Mouse (Mus musculus) liver, embryonic 14.5 days (tissue): ENCODE measurements at regions not wholly inside any gene's neighbourhood (a gene's known extent, or its start where the extent isn't known, plus 50 kb on each side); places are given as distances from the start of the nearest gene placed in this dataset.

Source experiments
- ATAC-seq: fragments of 200-750 bp; cut with Nextera tagmentation; 2 replicates; pipeline ENCODE4 v1.8.0; 2017; ENCODE audit warnings: moderate number of reproducible peaks, mild to moderate bottlenecking, moderate library complexity; ENCODE audit not compliant: insufficient read depth
- DNase-seq, 3 experiments: peaks; one replicate each; pipeline ENCODE4 v3.0.0-alpha.2; 2012 to 2013; ENCODE audit warnings: low read depth in 3 of 3, low spot score in 3 of 3
- H3K27ac ChIP-seq: fragments of 300-500 bp; sonication (generic); 2 replicates; pipeline ENCODE4 v1.5.1; 2014; ENCODE audit warnings: moderate library complexity, mild to moderate bottlenecking, control low read depth, inconsistent platforms
- H3K27me3 ChIP-seq: fragments of 300-500 bp; sonication (generic); 2 replicates; pipeline ENCODE4 v1.6.1; 2014; ENCODE audit warnings: mild to moderate bottlenecking, low read length, moderate library complexity; ENCODE audit not compliant: control insufficient read depth, insufficient read depth
- H3K36me3 ChIP-seq: fragments of 300-500 bp; sonication (generic); replicated peaks from 2 replicates; pipeline ENCODE4 v1.6.1; 2014; ENCODE audit warnings: low read depth; ENCODE audit not compliant: control insufficient read depth, insufficient read depth
- H3K4me1 ChIP-seq, 2 experiments: fragments of 200-500 bp in 1 of 2; fragments of 300-500 bp in 1 of 2; sonication (generic) in 1 of 2; replicated peaks; 2 replicates each; pipeline ENCODE4 v1.6.1; 2012 to 2014; ENCODE audit warnings: antibody characterized with exemption in 1 of 2, inconsistent platforms in 1 of 2, low read length in 1 of 2; ENCODE audit not compliant: control insufficient read depth in 2 of 2, insufficient read depth in 2 of 2
- H3K4me2 ChIP-seq: fragments of 300-500 bp; sonication (generic); 2 replicates; pipeline ENCODE4 v1.6.1; 2014; ENCODE audit warnings: low read depth, mild to moderate bottlenecking, control low read depth, moderate library complexity
- H3K4me3 ChIP-seq, 2 experiments: fragments of 200-500 bp in 1 of 2; fragments of 300-500 bp in 1 of 2; sonication (generic) in 1 of 2; 2 replicates each; pipeline ENCODE4 v1.5.1; 2012 to 2014; ENCODE audit warnings: low read depth in 2 of 2, low read length in 2 of 2, mild to moderate bottlenecking in 2 of 2, control low read depth in 1 of 2, inconsistent platforms in 1 of 2, moderate library complexity in 1 of 2; ENCODE audit not compliant: insufficient read depth in 1 of 2
- H3K9ac ChIP-seq: fragments of 300-500 bp; sonication (generic); replicated peaks from 2 replicates; pipeline ENCODE4 v1.6.1; 2014; ENCODE audit warnings: mild to moderate bottlenecking, control low read depth, moderate library complexity
- H3K9me3 ChIP-seq: fragments of 300-500 bp; sonication (generic); 2 replicates; pipeline ENCODE4 v1.6.1; 2016; ENCODE audit warnings: low read length, mixed read lengths; ENCODE audit not compliant: control insufficient read depth
- CTCF ChIP-seq: IDR thresholded peaks from 2 replicates; pipeline ENCODE4 v1.5.1; 2016; ENCODE audit warnings: antibody characterized with exemption, low read depth, control low read depth
- EP300 ChIP-seq: IDR thresholded peaks from 2 replicates; pipeline ENCODE4 v1.6.1; 2016; ENCODE audit warnings: antibody characterized with exemption, low read depth
- WGBS: fragments of 180-500 bp; shearing (Covaris S2); extraction: QIAGEN DNeasy Blood & Tissue Kit; methylation state at CpG from one replicate; pipeline ENCODE4 v1.1.7; 2014; ENCODE audit not compliant: insufficient replicate concordance; 5-methylcytosine and 5-hydroxymethylcytosine counted together

DNA sequence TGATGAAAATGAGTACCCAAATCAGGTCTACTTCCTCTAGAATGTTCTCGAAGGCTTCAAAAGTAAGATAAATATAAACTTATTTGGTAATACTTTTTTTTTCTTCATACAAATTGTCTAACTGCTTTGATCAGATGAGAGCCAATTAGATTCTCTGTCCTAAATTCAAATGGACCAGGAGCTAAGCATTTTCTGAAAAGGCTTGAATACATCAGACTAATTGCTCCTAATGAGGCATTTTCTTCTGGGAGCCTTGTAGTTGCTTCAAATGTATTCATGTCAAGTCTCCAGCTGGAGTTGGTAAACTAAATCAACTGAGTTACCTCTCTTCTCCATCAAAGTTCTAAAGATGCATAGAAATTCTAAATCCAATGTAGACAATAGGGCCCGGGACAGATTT lies 66.1 kb upstream of the Cldn18 start:
- Histone ChIP-seq H3K9me3 (no peaks in the 10 kb centered on the region), H3K27ac (no peak overlapping the region), H3K36me3 (no peaks in the 10 kb centered on the region), H3K4me2 (no peak overlapping the region), H3K9ac (no peak overlapping the region), H3K4me3 (no peak overlapping the region), H3K4me1 (no peaks in the 10 kb centered on the region), H3K27me3 (no peaks in the 10 kb centered on the region)
- no peak for ATAC-seq
- TF ChIP-seq EP300: no peak
- no peak for TF ChIP-seq CTCF
- 56% methylated on average over 2 of the region's 2 CpGs for WGBS
- no peak for DNase-seq

DNA sequence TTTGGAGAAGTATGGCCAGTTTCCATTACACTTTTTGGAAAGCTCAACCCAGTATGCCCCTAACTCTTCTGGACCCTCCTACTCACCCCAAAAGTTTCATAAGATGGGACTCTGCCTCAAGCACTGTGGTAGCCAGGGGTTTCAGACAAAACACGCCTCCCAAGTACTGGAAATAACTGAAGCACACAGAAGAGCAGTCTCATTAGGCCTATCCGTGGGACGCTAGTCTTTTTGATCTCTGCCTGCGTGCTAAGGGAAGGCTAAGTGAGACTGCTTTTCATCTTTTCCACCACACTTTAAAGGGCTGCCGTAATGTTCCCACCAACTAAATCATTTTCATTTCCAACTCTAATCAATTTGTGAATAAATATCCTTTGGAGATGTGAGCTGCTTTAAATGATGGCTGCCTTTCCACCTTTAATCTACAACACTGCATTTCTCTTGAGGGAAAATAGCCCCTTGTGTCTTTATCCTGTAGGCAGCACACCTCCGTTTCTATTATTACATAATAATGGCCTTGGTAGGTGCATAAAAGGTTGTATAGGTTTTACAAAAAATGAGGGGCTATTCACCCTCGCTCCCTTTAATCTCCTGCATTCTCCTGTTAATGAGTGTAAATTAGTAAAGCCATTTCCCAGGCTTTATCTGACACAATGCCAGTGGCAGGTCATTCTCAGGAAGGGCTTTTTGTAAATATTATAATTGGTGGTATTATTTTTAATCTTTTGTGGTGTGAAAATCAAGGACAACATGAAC lies 65.5 kb upstream of the Cldn18 start:
- H3K27me3 ChIP-seq: no peaks in the 10 kb centered on the region
- DNase-seq (no peak), ATAC-seq (no peak)
- H3K9me3 ChIP-seq: no peaks in the 10 kb centered on the region
- no peak overlapping the region for H3K27ac ChIP-seq
- no peaks in the 10 kb centered on the region for H3K4me1 ChIP-seq
- 48% methylated on average over 7 of the region's 7 CpGs for WGBS
- H3K9ac ChIP-seq: no peak overlapping the region
- H3K4me3 ChIP-seq: no peak overlapping the region
- H3K36me3 ChIP-seq: no peaks in the 10 kb centered on the region
- no peak overlapping the region for H3K4me2 ChIP-seq
- TF ChIP-seq EP300 (no peak), CTCF (no peak)

DNA sequence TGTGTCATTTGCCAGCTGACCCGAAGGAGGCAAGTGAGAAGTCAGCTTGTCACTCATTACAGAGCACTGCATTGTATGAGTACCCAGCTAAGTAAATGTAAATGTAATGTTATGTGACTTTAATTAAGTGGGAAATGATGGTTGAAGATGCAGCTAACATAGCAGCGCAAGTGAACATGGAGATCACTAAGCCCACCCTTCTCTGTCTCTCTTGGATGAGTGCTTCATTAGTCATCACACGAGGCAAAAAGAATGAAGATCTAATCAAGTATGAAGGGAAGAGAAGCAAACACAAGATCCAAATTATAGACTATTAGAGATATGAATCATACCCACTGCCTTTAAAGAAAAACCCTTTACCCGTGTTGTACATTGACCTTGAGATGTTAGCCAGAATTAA lies 61.8 kb upstream of the Cldn18 start:
- ATAC-seq (no peak), DNase-seq (no peak)
- Histone ChIP-seq H3K9me3 (no peaks in the 10 kb centered on the region), H3K4me1 (no peaks in the 10 kb centered on the region), H3K4me3 (no peak overlapping the region), H3K4me2 (no peak overlapping the region), H3K27ac (no peak overlapping the region), H3K27me3 (no peaks in the 10 kb centered on the region), H3K36me3 (no peaks in the 10 kb centered on the region), H3K9ac (no peak overlapping the region)
- whole genome bisulfite sequencing: 67% methylated on average over 4 of the region's 4 CpGs
- no peak for TF ChIP-seq EP300
- TF ChIP-seq CTCF: no peak

DNA sequence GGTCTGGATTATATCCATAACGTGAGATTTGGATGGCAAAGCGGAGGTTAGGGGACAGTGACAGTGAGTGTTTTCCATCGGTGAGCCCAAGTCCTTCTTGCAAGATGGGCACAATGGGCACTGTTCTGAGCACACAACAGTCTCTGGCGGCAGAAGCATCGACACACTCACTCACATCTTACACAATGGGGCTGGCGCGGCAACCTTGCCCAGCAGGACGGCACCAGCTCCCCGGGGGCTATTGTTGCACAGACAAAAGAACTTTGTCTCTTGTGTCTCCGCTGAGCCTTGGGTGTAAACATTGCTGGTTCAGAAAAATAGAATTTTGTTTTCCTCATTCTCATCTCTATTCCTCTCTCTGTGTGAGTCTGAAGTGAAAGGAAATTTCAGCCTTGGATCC lies 53.6 kb upstream of the Cldn18 start:
- H3K4me2 ChIP-seq: no peak overlapping the region
- no peak for ATAC-seq
- H3K27ac ChIP-seq: no peak overlapping the region
- no peak for TF ChIP-seq CTCF
- no peak for TF ChIP-seq EP300
- H3K9ac ChIP-seq: no peak overlapping the region
- no peaks in the 10 kb centered on the region for H3K4me1 ChIP-seq
- H3K27me3 ChIP-seq: no peaks in the 10 kb centered on the region
- no peak for DNase-seq
- no peaks in the 10 kb centered on the region for H3K36me3 ChIP-seq
- no peaks in the 10 kb centered on the region for H3K9me3 ChIP-seq
- 33% methylated on average over 10 of the region's 10 CpGs for WGBS
- no peak overlapping the region for H3K4me3 ChIP-seq
